Mouse (Mus musculus) lung, adult 2 months (tissue): ENCODE data around the gene Zcchc14.

Experiments used
- CTCF ChIP-seq: fragments of 200-500 bp; IDR thresholded peaks from 2 replicates; pipeline ENCODE4 v1.5.1; 2011; ENCODE audit warnings: mild to moderate bottlenecking, low read length, control low read depth; ENCODE audit not compliant: insufficient read depth
- POLR2A ChIP-seq: fragments of 200-500 bp; IDR thresholded peaks from 2 replicates; pipeline ENCODE4 v1.6.1; 2011; ENCODE audit warnings: low read depth, mild to moderate bottlenecking, control low read depth, low read length, borderline replicate concordance; ENCODE audit errors: extremely low read depth

DNA sequence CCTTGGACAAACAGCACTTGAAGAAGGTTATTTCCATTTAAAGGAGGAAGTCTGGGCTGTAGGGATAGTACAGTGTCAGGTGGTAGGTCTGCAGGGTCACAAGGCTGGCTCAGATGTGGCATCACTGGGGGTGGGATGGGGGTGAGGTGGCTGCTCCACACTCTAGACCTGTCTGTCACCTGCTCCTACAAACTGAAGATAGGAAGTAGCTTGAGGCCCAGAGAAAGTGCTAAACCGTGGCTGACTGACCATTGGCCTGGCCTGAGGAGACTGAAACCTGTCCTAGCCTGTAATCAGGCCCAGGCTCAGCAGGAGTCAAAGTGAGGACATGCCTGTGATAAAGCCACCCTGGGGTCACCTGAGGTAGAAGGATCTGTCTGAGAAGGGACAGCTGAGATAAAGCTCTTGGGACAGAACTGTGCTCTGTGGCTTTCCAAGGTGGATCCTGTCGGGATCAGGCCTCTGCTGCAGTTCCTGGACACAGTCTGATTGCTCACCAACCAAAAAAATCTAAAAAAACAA lies 63.4 kb downstream of the Zcchc14 start:
- no peak for TF ChIP-seq POLR2A
- no peak for TF ChIP-seq CTCF
